13 mouse cellular contexts compared by ENCODE assay signal in genomic region chr17:81618461-81618860, GRCm38 (mm10).
A peak's percentile ranks its signal among the peaks of the same experiment; 100 is the strongest.
DNase-seq lines count a peak whose midpoint lies in the region; ATAC-seq and TF ChIP-seq lines count a peak whose summit lies in the region.
"Had no signal": no experiment of that assay in that cellular context is flagged by ENCODE, and none has a peak within 500 bp of the region (broad histone marks: within the 10 kb centered on the region; RNA-seq: fewer than 3 reads in every experiment).

No protein-coding gene starts in this region.

- no peak overlapping the region for H3K4me2 ChIP-seq in heart, embryonic 13.5 days
- H3K4me2 ChIP-seq in lung, embryonic 15.5 days, result no peak overlapping the region
- H3K4me2 ChIP-seq: heart, embryonic 12.5 days; midbrain, embryonic 13.5 days; neural tube, embryonic 13.5 days had no signal

- no peak for TF ChIP-seq CTCF in lung, adult 2 months (IDR thresholded peaks at IDR 0.05; ENCODE audit: insufficient read depth, low read length)

- no peak overlapping the region for H3K9ac ChIP-seq in heart, embryonic 13.5 days
- no peak overlapping the region for H3K9ac ChIP-seq in lung, embryonic 15.5 days
- H3K9ac ChIP-seq: heart, embryonic 12.5 days; liver, embryonic 14.5 days; midbrain, embryonic 13.5 days; neural tube, embryonic 13.5 days had no signal

- H3K27ac ChIP-seq in heart, embryonic 13.5 days (replicated peaks), result peak overlapping the region; percentile 40
- H3K27ac ChIP-seq in lung, embryonic 15.5 days, result peak overlapping the region; percentile 30; the same call in 1 of the 2 replicates
- H3K27ac ChIP-seq: liver, embryonic 14.5 days; midbrain, embryonic 13.5 days; neural tube, embryonic 13.5 days had no signal

- H3K36me3 ChIP-seq in heart, embryonic 13.5 days, result peaks cover 7% of the 10 kb centered on the region
- no peaks in the 10 kb centered on the region for H3K36me3 ChIP-seq in lung, embryonic 15.5 days
- H3K36me3 ChIP-seq: midbrain, embryonic 13.5 days; neural tube, embryonic 13.5 days had no signal

- H3K27me3 ChIP-seq in heart, embryonic 13.5 days (replicated peaks), result no peaks in the 10 kb centered on the region
- H3K27me3 ChIP-seq in lung, embryonic 15.5 days, result no peaks in the 10 kb centered on the region
- H3K27me3 ChIP-seq: heart, embryonic 12.5 days; midbrain, embryonic 13.5 days; neural tube, embryonic 13.5 days had no signal

- no peak overlapping the region for H3K4me3 ChIP-seq in heart, embryonic 13.5 days
- H3K4me3 ChIP-seq in lung, embryonic 15.5 days, result no peak overlapping the region
- H3K4me3 ChIP-seq in lung, adult 2 months (replicated peaks; ENCODE audit: extremely low read depth, low read depth, low read length), result no peak overlapping the region
- H3K4me3 ChIP-seq: heart, embryonic 12.5 days; midbrain, embryonic 13.5 days; neural tube, embryonic 13.5 days had no signal

- H3K4me1 ChIP-seq in heart, embryonic 13.5 days, result peaks cover 48% of the 10 kb centered on the region
- peaks cover 6% of the 10 kb centered on the region for H3K4me1 ChIP-seq in lung, embryonic 15.5 days
- H3K4me1 ChIP-seq in lung, adult 2 months (ENCODE audit: control insufficient read depth, insufficient read depth, low read length), result peaks cover 8% of the 10 kb centered on the region

- no peak for TF ChIP-seq POLR2A in lung, adult 2 months (IDR thresholded peaks at IDR 0.05; ENCODE audit: borderline replicate concordance, extremely low read depth, low read depth, low read length)

- ATAC-seq in heart, embryonic 13.5 days (ENCODE audit: extremely low read depth, insufficient number of reproducible peaks, low FRiP score, low TSS enrichment), result no peak
- ATAC-seq in lung, embryonic 15.5 days (ENCODE audit: borderline replicate concordance, extremely low read depth, low FRiP score, low TSS enrichment), result peak; percentile 87
- ATAC-seq: midbrain, embryonic 13.5 days had no signal

- DNase-seq in heart, postnatal 4 days, result no peak
- DNase-seq in lung, adult 2 months, result no peak
- DNase-seq in cerebellum, adult 9-11 months, result peak; percentile 60
- DNase-seq in lung, postnatal 4 days, result peak; percentile 29 to 46
- DNase-seq in thymus, postnatal 25 days, result no peak
- DNase-seq in layer of hippocampus, adult 8-10 months (ENCODE audit: low spot score in 2 of 2), result no peak
- DNase-seq: adrenal gland, postnatal 10 days had no signal

- H3K9me3 ChIP-seq in heart, embryonic 13.5 days, result no peaks in the 10 kb centered on the region
- H3K9me3 ChIP-seq in lung, embryonic 15.5 days, result no peaks in the 10 kb centered on the region
- H3K9me3 ChIP-seq: heart, embryonic 12.5 days; midbrain, embryonic 13.5 days; neural tube, embryonic 13.5 days had no signal

- 49% methylated on average over 5 of the region's 5 CpGs for WGBS in heart, embryonic 13.5 days
- WGBS in lung, embryonic 15.5 days, result 29% methylated on average over 5 of the region's 5 CpGs
- WGBS in lung, adult 2 months, result 42% methylated on average over 5 of the region's 5 CpGs

Comparison
In these comparisons a context has a peak if more than half of its experiments do, and no peak if none do; other contexts are left out.
1. DNase-seq: peak in cerebellum, adult 9-11 months (single experiment) and lung, postnatal 4 days (2 of 2); none in heart, postnatal 4 days (single experiment), lung, adult 2 months (single experiment), thymus, postnatal 25 days (single experiment) and layer of hippocampus, adult 8-10 months (0 of 2).